ENCODE assay signal across 8 mouse cellular contexts in the genomic region with DNA sequence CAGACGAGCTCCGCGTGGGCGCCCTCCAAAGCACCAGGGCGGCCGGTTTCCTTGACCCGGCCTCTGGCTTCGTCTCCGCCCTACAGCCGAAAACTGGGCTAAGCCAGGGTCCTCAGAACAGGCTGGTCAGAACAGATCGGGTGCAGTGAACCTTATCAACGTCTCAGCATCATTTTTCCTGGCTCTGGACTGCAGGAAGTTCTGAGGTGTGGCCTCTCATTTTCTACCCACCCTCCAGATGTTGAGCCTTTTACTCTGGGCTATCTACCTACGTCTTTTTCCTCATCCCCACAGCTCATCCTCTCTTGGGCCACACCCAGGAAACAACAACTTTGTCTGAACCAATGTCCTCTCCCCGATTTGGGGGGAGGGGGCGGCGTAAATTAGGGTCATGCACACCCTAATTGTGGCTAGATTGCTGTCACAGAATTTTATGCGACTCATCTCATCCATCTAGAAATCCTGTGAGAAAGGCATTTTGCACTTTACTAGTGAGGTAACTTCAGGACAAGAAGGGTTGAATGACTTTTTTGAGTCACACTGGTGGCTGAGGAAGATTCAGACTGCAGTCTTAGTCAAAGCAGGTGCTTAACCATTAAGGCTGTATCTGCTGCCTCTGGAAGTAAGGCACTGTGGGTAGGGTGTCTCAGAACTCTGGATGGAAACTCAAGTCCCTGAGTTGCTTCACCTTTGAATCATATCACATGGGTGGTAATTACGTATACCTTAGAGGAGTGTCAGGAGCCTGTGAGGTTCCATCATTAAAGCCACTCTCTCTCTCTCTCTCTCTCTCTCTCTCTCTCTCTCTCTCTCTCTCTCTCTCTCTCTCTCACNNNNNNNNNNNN. TPM values are rescaled to one million over a fixed set of nuclear protein-coding genes. Genes with fewer than 3 reads are reported as not detected.
A peak's percentile ranks its signal among the peaks of the same experiment; 100 is the strongest.
DNase-seq lines count a peak whose midpoint lies in the region; ATAC-seq lines count a peak whose summit lies in the region.

A gene (minus strand): TSS at position 25 of the 845 bp plus-strand sequence.

- H3K27me3 ChIP-seq in kidney, embryonic 15.5 days, result peaks cover 71% of the 10 kb centered on the region
- peaks cover 58% of the 10 kb centered on the region for H3K27me3 ChIP-seq in limb, embryonic 15.5 days
- H3K27me3 ChIP-seq in stomach, embryonic 16.5 days (ENCODE audit: control insufficient read depth, insufficient read depth, low read length), result peaks cover 32% of the 10 kb centered on the region

- H3K27ac ChIP-seq in kidney, embryonic 15.5 days, result peak within 1 kb of the TSS; percentile 59; the same call in 1 of the 2 replicates
- no peak within 1 kb of the TSS for H3K27ac ChIP-seq in limb, embryonic 15.5 days
- H3K27ac ChIP-seq in stomach, embryonic 16.5 days (ENCODE audit: low read length), result peak within 1 kb of the TSS; percentile 49; the same call in 1 of the 2 replicates

- H3K4me2 ChIP-seq in kidney, embryonic 15.5 days, result peak within 1 kb of the TSS; percentile 98
- peak within 1 kb of the TSS; percentile 100 for H3K4me2 ChIP-seq in limb, embryonic 15.5 days
- H3K4me2 ChIP-seq in stomach, embryonic 16.5 days (ENCODE audit: low read depth, low read length), result peak within 1 kb of the TSS; percentile 97

- H3K36me3 ChIP-seq in kidney, embryonic 15.5 days, result no peaks in the 10 kb centered on the region
- H3K36me3 ChIP-seq in limb, embryonic 15.5 days, result no peaks in the 10 kb centered on the region
- no peaks in the 10 kb centered on the region for H3K36me3 ChIP-seq in stomach, embryonic 16.5 days (ENCODE audit: control insufficient read depth, insufficient read depth, low read length)

- peak; percentile 83 for ATAC-seq in kidney, embryonic 15.5 days (replicated peaks; ENCODE audit: low FRiP score)
- ATAC-seq in limb, embryonic 15.5 days (ENCODE audit: insufficient number of reproducible peaks, low FRiP score, low TSS enrichment, low read depth), result no peak
- peak; percentile 45; the same call in 1 of the 2 replicates for ATAC-seq in stomach, embryonic 16.5 days (ENCODE audit: insufficient read depth, low FRiP score)

- DNase-seq in kidney, adult 8-10 months, result no peak
- peak; percentile 14 for DNase-seq in Muller cell, postnatal 12 days (ENCODE audit: inconsistent ontology term)
- DNase-seq in gonadal fat pad, adult 2 months (ENCODE audit: low read depth), result no peak
- no peak for DNase-seq in adrenal gland, adult 2 months
- no peak for DNase-seq in testis, postnatal 14 days (ENCODE audit: low spot score)

- peaks cover 23% of the 10 kb centered on the region for H3K4me1 ChIP-seq in kidney, embryonic 15.5 days
- peaks cover 11% of the 10 kb centered on the region for H3K4me1 ChIP-seq in limb, embryonic 15.5 days
- H3K4me1 ChIP-seq in stomach, embryonic 16.5 days (ENCODE audit: control insufficient read depth, insufficient read depth, low read length), result 0 out of 2 replicates have a peak, but pooled peaks cover 2% of the 10 kb centered on the region

- peak within 1 kb of the TSS; percentile 46 for H3K9ac ChIP-seq in kidney, embryonic 15.5 days
- peak within 1 kb of the TSS; percentile 52; the same call in 1 of the 2 replicates for H3K9ac ChIP-seq in limb, embryonic 15.5 days
- H3K9ac ChIP-seq in stomach, embryonic 16.5 days (ENCODE audit: low read length), result peak within 1 kb of the TSS; percentile 77

- peak within 1 kb of the TSS; percentile 65 for H3K4me3 ChIP-seq in kidney, embryonic 15.5 days (replicated peaks)
- peak within 1 kb of the TSS; percentile 56 for H3K4me3 ChIP-seq in limb, embryonic 15.5 days
- peak within 1 kb of the TSS; percentile 70 for H3K4me3 ChIP-seq in stomach, embryonic 16.5 days (replicated peaks; ENCODE audit: low read length)

- H3K9me3 ChIP-seq in kidney, embryonic 15.5 days (replicated peaks), result no peaks in the 10 kb centered on the region
- H3K9me3 ChIP-seq in limb, embryonic 15.5 days, result no peaks in the 10 kb centered on the region; the same call in 1 of the 2 replicates
- no peaks in the 10 kb centered on the region for H3K9me3 ChIP-seq in stomach, embryonic 16.5 days (replicated peaks; ENCODE audit: control insufficient read depth, low read length)

- WGBS in kidney, embryonic 15.5 days, result 6% methylated on average over 18 of the region's 18 CpGs
- 6% methylated on average over 18 of the region's 18 CpGs for WGBS in limb, embryonic 15.5 days
- 10% methylated on average over 18 of the region's 18 CpGs for WGBS in stomach, embryonic 16.5 days

RNA-seq across cellular contexts. Expression of the gene that starts here (rescaled TPM):
- polyA plus RNA-seq in kidney, embryonic 15.5 days (2015; fragmentation: Nextera tagmentation; extraction: Ambion mirVana), result 8.9 and 10.5 TPM in 2 replicates
- 36.0 and 47.0 TPM in 2 replicates for polyA plus RNA-seq in gonadal fat pad, adult 2 months (2012; rRNA removed)
- 3.6 and 5.1 TPM in 2 replicates for polyA plus RNA-seq in limb, embryonic 15.5 days (2015; fragmentation: Nextera tagmentation; extraction: Ambion mirVana)
- 14.0 and 15.9 TPM in 2 replicates for polyA plus RNA-seq in stomach, embryonic 16.5 days (2015; fragmentation: Nextera tagmentation; extraction: Ambion mirVana)
- 1 to 10 TPM; 3.7 to 4.8 TPM for total RNA-seq in adrenal gland, adult 2 months (2021)
- 4.7 and 8.0 TPM in 2 replicates for polyA plus RNA-seq in adrenal gland, adult 2 months (2012; rRNA removed)
